Mouse (Mus musculus): Measurements from ENCODE around the gene G3bp1.

DNA sequence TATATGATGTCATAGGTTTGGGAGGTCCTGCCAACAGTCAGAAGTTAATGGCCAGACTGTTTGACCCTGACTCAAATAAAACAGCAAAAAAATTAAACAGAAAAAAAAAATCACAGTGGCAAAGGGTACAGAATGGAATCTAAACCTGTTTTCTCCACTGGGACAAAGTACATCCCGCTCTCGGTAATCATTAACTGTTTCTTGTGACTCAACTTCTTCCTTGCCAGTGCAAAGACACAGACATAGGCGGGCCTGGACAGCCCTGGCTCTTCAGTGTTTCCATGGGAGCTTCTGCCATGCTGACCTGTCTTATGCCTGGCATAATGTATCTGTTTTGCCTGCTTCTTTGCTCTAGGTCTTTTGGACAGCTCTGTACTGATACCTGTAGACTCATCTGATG lies 4.3 kb upstream of the G3bp1 start:
- TF ChIP-seq CTCF (IDR thresholded peaks at IDR 0.05; ENCODE audit: low read depth) (no peak), EP300 (IDR thresholded peaks at IDR 0.05; ENCODE audit: low read depth) (no peak)

Measured in liver, embryonic 14.5 days (tissue).